Mouse (Mus musculus) ES-E14 (cell line): Measurements from ENCODE around the gene Mtcp1. TPM values are rescaled to one million over a fixed set of nuclear protein-coding genes. Genes with fewer than 3 reads are reported as not detected.

ENCODE experiments used
- DNase-seq: peaks from one replicate; pipeline ENCODE4 v3.0.0-alpha.2; 2013; ENCODE audit warnings: low read depth, low spot score
- H3K27ac ChIP-seq: 2 replicates; pipeline ENCODE4 v1.5.1; 2012; ENCODE audit warnings: low read depth, mild to moderate bottlenecking, low read length, moderate library complexity, mixed read lengths; ENCODE audit not compliant: poor library complexity, insufficient read depth, severe bottlenecking
- H3K36me3 ChIP-seq: 2 replicates; pipeline ENCODE4 v1.6.1; 2012; ENCODE audit warnings: mild to moderate bottlenecking, low read length, moderate library complexity, mixed read lengths; ENCODE audit not compliant: control insufficient read depth, poor library complexity, insufficient read depth, severe bottlenecking
- H3K4me1 ChIP-seq, 2 experiments: fragments of 150-350 bp in 1 of 2; sonication (generic) in 1 of 2; 2 replicates each; pipeline ENCODE4 v1.6.1; 2012; ENCODE audit warnings: low read length in 2 of 2, mild to moderate bottlenecking in 1 of 2, mixed read lengths in 1 of 2; ENCODE audit not compliant: control insufficient read depth in 2 of 2, insufficient read depth in 2 of 2, poor library complexity in 1 of 2
- H3K4me3 ChIP-seq, 2 experiments: fragments of 150-350 bp in 1 of 2; sonication (generic) in 1 of 2; 2 replicates each; pipeline ENCODE4 v1.5.1; 2012; ENCODE audit warnings: low read length in 2 of 2, low read depth in 1 of 2, mild to moderate bottlenecking in 1 of 2, mixed read lengths in 1 of 2; ENCODE audit not compliant: insufficient read depth in 1 of 2, poor library complexity in 1 of 2, severe bottlenecking in 1 of 2
- H3K9ac ChIP-seq: 2 replicates; pipeline ENCODE4 v1.6.1; 2012; ENCODE audit warnings: low read depth, mild to moderate bottlenecking, low read length, mixed read lengths; ENCODE audit not compliant: poor library complexity, insufficient read depth, severe bottlenecking
- H3K9me3 ChIP-seq: fragments of 150-350 bp; sonication (generic); 2 replicates; pipeline ENCODE4 v1.6.1; 2012; ENCODE audit warnings: low read depth, mild to moderate bottlenecking, low read length; ENCODE audit not compliant: control insufficient read depth, insufficient read depth
- CHD2 ChIP-seq: IDR thresholded peaks from 2 replicates; pipeline ENCODE4 v1.6.1; 2014; ENCODE audit warnings: mild to moderate bottlenecking, low read depth, low read length, inconsistent platforms
- HCFC1 ChIP-seq: IDR thresholded peaks from 2 replicates; pipeline ENCODE4 v1.6.1; 2012; ENCODE audit warnings: low read length, inconsistent platforms, borderline replicate concordance; ENCODE audit not compliant: insufficient read depth
- MAFK ChIP-seq: IDR thresholded peaks from 2 replicates; pipeline ENCODE4 v1.6.1; 2014; ENCODE audit warnings: mild to moderate bottlenecking, low read depth, low read length, inconsistent platforms; ENCODE audit not compliant: insufficient read depth
- ZC3H11A ChIP-seq: IDR thresholded peaks from 2 replicates; pipeline ENCODE4 v1.6.1; 2012; ENCODE audit warnings: low read depth, mild to moderate bottlenecking, inconsistent platforms, low read length, borderline replicate concordance
- ZNF384 ChIP-seq: IDR thresholded peaks from 2 replicates; pipeline ENCODE4 v1.6.1; 2012; ENCODE audit warnings: low read depth, low read length, inconsistent platforms
- in situ Hi-C, 2 experiments: fragments of 600-800 bp; cut with MboI; formaldehyde crosslinking; loops; one replicate each; pipeline ENCODE4 v1.15.1; 2025; ENCODE audit warnings: low sequenced_read_pairs in 2 of 2, inconsistent platforms in 1 of 2; ENCODE audit not compliant: unreplicated experiment in 2 of 2
- total RNA-seq: library from RNA; depleted of rRNA; stranded (reverse); fragments of 300-350 nt; gene quantifications from 2 replicates; pipeline ENCODE4 v1.2.3, GENCODE M21; 2012; rRNA removed

The Mtcp1 gene
- total RNA-seq, 1 experiment = 4.3 TPM

- Histone ChIP-seq H3K36me3 (no peaks in the 10 kb centered on the region), H3K27ac (no peak overlapping the region), H3K4me3 (no peak overlapping the region), H3K9me3 (no peaks in the 10 kb centered on the region), H3K4me1 (no peaks in the 10 kb centered on the region), H3K9ac (no peak overlapping the region)
- in situ Hi-C loops = no loop called here
- no peak for DNase-seq
- TF ChIP-seq MAFK (no peak), HCFC1 (no peak), ZNF384 (no peak), ZC3H11A (no peak), CHD2 (no peak)
Observed at GRCm38 (mm10) chrX:75376815-75377214, 39.6 kb downstream of the Mtcp1 start.

DNA sequence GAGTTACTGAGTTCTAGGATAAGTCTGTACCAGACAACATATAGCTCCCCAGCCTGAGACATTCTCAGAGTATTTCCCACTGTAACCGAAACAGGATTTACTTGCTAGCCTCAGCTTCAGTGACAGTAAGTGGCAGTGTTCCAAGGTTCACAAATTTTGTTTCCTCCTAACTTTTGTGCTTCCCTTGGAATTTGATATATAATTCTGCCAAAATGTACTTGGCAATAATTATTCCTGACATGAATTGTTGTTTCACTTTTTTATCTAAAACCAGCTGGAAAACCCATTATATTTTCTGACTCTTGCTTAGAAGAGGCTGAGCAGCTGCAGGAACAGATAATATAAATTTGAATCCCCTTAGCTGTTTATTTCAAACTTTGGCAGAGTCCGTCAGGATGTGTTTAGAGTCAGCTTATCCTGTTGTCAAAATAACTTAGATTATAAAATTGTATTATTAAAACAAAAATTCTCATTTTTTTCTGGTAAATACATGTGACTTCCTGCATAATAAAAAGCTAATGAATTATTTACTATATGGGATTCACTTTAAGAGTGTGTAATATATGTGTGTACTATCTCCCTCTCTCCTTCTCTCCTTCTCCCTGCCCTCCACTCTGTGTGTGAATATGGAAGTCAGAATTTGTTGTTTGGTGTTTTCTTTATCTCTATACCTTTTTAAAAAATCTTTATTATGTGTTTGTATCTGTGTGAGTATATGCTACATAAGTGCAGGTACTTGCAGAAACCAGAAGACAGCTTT lies 43.5 kb downstream of the Mtcp1 start:
- no peak overlapping the region for H3K27ac ChIP-seq
- TF ChIP-seq ZNF384 (no peak), MAFK (no peak), HCFC1 (no peak), CHD2 (no peak), ZC3H11A (no peak)
- no peak overlapping the region for H3K9ac ChIP-seq
- DNase-seq = no peak
- H3K9me3 ChIP-seq = no peaks in the 10 kb centered on the region
- no peaks in the 10 kb centered on the region for H3K36me3 ChIP-seq
- in situ Hi-C loops = no loop called here
- H3K4me3 ChIP-seq = no peak overlapping the region
- H3K4me1 ChIP-seq = no peaks in the 10 kb centered on the region

DNA sequence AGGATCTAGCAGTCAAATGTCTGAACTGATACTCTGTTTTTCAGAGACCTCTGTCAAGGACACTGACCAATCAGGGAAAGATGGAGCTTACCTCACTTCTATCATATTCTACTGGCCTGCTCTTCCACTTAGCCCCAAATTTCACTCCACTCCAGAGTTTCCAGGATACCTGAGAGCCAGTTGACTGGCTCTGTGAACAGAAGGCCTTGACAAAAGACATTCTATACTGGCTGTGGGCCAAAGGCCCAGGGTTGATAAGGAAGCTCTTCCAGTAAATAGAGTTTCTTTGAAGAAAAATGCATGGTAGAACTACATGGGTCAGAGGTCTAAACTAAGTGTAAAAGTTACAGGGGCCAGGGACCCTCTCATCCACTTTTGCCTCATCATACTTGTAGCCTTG lies 46.2 kb downstream of the Mtcp1 start:
- TF ChIP-seq HCFC1 = no peak
- no peak for TF ChIP-seq ZNF384
- no peak for TF ChIP-seq CHD2
- no peak for TF ChIP-seq ZC3H11A
- no peak for TF ChIP-seq MAFK
- in situ Hi-C loops = no loop called here
- H3K4me3 ChIP-seq = no peak overlapping the region
- no peak for DNase-seq
- H3K27ac ChIP-seq = no peak overlapping the region
- H3K36me3 ChIP-seq = no peaks in the 10 kb centered on the region
- H3K9ac ChIP-seq = no peak overlapping the region
- H3K4me1 ChIP-seq = no peaks in the 10 kb centered on the region
- no peaks in the 10 kb centered on the region for H3K9me3 ChIP-seq

Other genes with a start within 250 kb of the Mtcp1 start
- 10.0 and 13.8 TPM in 2 replicates for gene Fundc2, start 34.2 kb downstream of the Mtcp1 start, total RNA-seq
- gene F8, start 34.0 kb downstream of the Mtcp1 start, total RNA-seq = 2.5 and 3.0 TPM in 2 replicates
- gene Cmc4, start within 50 bp of the Mtcp1 start, total RNA-seq = 2.6 and 3.1 TPM in 2 replicates
- gene Brcc3, start within 50 bp of the Mtcp1 start, total RNA-seq = 22.7 and 25.0 TPM in 2 replicates
- 53.9 and 85.0 TPM in 2 replicates for gene Vbp1, start 97.7 kb upstream of the Mtcp1 start, total RNA-seq
- gene Rab39b, start 161.6 kb upstream of the Mtcp1 start, total RNA-seq = 2.8 and 3.6 TPM in 2 replicates